In the genomic region with DNA sequence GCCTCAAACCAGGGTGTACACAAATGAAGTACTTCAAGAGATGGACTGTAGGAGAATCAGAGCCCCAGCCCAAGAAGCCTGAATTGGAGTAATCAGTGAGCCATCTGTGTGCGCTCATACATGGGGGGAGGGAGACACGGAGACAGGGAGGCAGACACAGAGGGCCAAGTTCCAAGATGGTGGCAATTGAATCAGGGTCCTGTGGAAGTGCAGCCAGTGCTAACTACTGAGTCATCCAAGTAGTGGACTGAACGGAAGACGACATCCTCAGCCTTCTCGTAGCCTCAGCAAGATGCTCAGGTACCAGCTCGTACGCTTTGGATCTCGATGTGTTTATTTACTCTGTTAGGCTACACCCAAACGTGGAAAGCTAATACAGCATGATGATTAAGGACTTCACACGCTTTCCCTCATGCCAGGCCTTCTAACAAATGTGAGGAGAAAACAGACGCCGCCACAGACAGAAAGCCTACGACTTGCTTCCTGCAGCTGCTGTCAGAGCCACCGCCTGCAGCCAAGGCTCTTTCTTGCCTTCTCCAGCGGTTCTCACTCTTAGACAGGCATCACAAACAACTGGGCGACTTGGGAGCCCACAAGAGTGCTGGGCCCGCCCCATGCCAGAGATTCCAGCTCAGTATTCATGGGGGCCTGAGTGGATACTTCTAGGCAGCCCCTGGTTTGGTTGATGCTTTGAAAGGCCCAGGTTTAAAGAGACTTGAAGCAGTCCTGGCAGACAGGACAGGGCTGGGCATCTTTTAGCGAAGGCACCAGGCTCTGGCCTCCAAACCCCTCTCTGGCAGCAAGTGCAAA, we compare ENCODE assay signal across 23 mouse cellular contexts. TPM values are rescaled to one million over a fixed set of nuclear protein-coding genes. Genes with fewer than 3 reads are reported as not detected.
DNase-seq lines count a peak whose midpoint lies in the region; TF ChIP-seq lines count a peak whose summit lies in the region.
"Had no signal": no experiment of that assay in that cellular context is flagged by ENCODE, and none has a peak within 500 bp of the region (broad histone marks: within the 10 kb centered on the region; RNA-seq: fewer than 3 reads in every experiment).

No protein-coding gene starts in this region.

- TF ChIP-seq POLR2A in lung, adult 2 months (IDR thresholded peaks at IDR 0.05; ENCODE audit: borderline replicate concordance, extremely low read depth, low read depth, low read length), result no peak
- no peak for TF ChIP-seq POLR2A in brain, embryonic 14.5 days (IDR thresholded peaks at IDR 0.05; ENCODE audit: borderline replicate concordance, extremely low read depth, insufficient read depth, insufficient read length, poor library complexity, severe bottlenecking)

- 42% methylated on average over 18 of the region's 18 CpGs for WGBS in lung, adult 2 months

- peak; percentile 38 for DNase-seq in lung, adult 2 months
- DNase-seq in lung, postnatal 14 days, result no peak
- peak; percentile 74 for DNase-seq in 3134 (ENCODE audit: extremely low read depth, insufficient read length, low spot score)
- peak; percentile 54 for DNase-seq in 3T3-L1 (ENCODE audit: low read depth, low spot score)
- DNase-seq in brain, embryonic 14.5 days (ENCODE audit: low read depth), result peak; percentile 32
- DNase-seq in ovary, postnatal 14 days (ENCODE audit: low spot score), result no peak
- no peak for DNase-seq in spleen, adult 12 weeks (ENCODE audit: low spot score)
- DNase-seq: adrenal gland, adult 8-10 months; cerebellum, adult 8-10 months; cerebellum, postnatal 36 days; forebrain, postnatal 0 days; gastrocnemius, postnatal 14 days; kidney, adult 18-20 months; kidney, postnatal 25 days; liver; right cerebral cortex, postnatal 25 days; thymus, adult 2 months; thymus, postnatal 36 days had no signal

- H3K4me3 ChIP-seq in lung, adult 2 months (replicated peaks; ENCODE audit: extremely low read depth, low read depth, low read length), result no peak overlapping the region
- H3K4me3 ChIP-seq: embryonic facial prominence, embryonic 12.5 days; erythroblast, embryonic 14.5 days; heart, embryonic 15.5 days; kidney, embryonic 15.5 days; midbrain, embryonic 12.5 days had no signal

- H3K4me1 ChIP-seq in lung, adult 2 months (ENCODE audit: control insufficient read depth, insufficient read depth, low read length), result peaks cover 10% of the 10 kb centered on the region

- no peak for TF ChIP-seq CTCF in lung, adult 2 months (IDR thresholded peaks at IDR 0.05; ENCODE audit: insufficient read depth, low read length)
- TF ChIP-seq CTCF in brain, embryonic 14.5 days (IDR thresholded peaks at IDR 0.05; ENCODE audit: borderline replicate concordance, extremely low read depth, insufficient read depth, insufficient read length), result no peak

RNA-seq across cellular contexts. Expression of a gene that starts 7.6 kb away (rescaled TPM):
- polyA plus RNA-seq in lung, adult 2 months (2012; rRNA removed), result 46.2 and 49.4 TPM in 2 replicates
- polyA plus RNA-seq in brain, embryonic 14.5 days (2012; rRNA removed), result 14.3 and 15.8 TPM in 2 replicates
- polyA plus RNA-seq: erythroblast, embryonic 14.5 days had no signal

RNA-seq across cellular contexts. Expression of a gene that starts 21.9 kb away (rescaled TPM):
- 22.6 and 24.2 TPM in 2 replicates for polyA plus RNA-seq in lung, adult 2 months (2012; rRNA removed)
- 54.3 and 68.4 TPM in 2 replicates for polyA plus RNA-seq in brain, embryonic 14.5 days (2012; rRNA removed)

Comparison
In these comparisons a context has a peak if more than half of its experiments do, and no peak if none do; other contexts are left out.
1. DNase-seq: peak in lung, adult 2 months (single experiment), 3134 (single experiment), 3T3-L1 (single experiment) and brain, embryonic 14.5 days (single experiment); none in lung, postnatal 14 days (single experiment), ovary, postnatal 14 days (single experiment) and spleen, adult 12 weeks (single experiment).